Mouse (Mus musculus) ES-E14 (cell line): ENCODE results near the gene Muc5ac. TPM values are rescaled to one million over a fixed set of nuclear protein-coding genes. Genes with fewer than 3 reads are reported as not detected.

Experiments
- DNase-seq: peaks from one replicate; pipeline ENCODE4 v3.0.0-alpha.2; 2013; ENCODE audit warnings: low read depth, low spot score
- H3K27ac ChIP-seq: 2 replicates; pipeline ENCODE4 v1.5.1; 2012; ENCODE audit warnings: low read depth, mild to moderate bottlenecking, low read length, moderate library complexity, mixed read lengths; ENCODE audit not compliant: poor library complexity, insufficient read depth, severe bottlenecking
- H3K36me3 ChIP-seq: 2 replicates; pipeline ENCODE4 v1.6.1; 2012; ENCODE audit warnings: mild to moderate bottlenecking, low read length, moderate library complexity, mixed read lengths; ENCODE audit not compliant: control insufficient read depth, poor library complexity, insufficient read depth, severe bottlenecking
- H3K4me1 ChIP-seq, 2 experiments: fragments of 150-350 bp in 1 of 2; sonication (generic) in 1 of 2; 2 replicates each; pipeline ENCODE4 v1.6.1; 2012; ENCODE audit warnings: low read length in 2 of 2, mild to moderate bottlenecking in 1 of 2, mixed read lengths in 1 of 2; ENCODE audit not compliant: control insufficient read depth in 2 of 2, insufficient read depth in 2 of 2, poor library complexity in 1 of 2
- H3K4me3 ChIP-seq, 2 experiments: fragments of 150-350 bp in 1 of 2; sonication (generic) in 1 of 2; 2 replicates each; pipeline ENCODE4 v1.5.1; 2012; ENCODE audit warnings: low read length in 2 of 2, low read depth in 1 of 2, mild to moderate bottlenecking in 1 of 2, mixed read lengths in 1 of 2; ENCODE audit not compliant: insufficient read depth in 1 of 2, poor library complexity in 1 of 2, severe bottlenecking in 1 of 2
- H3K9ac ChIP-seq: 2 replicates; pipeline ENCODE4 v1.6.1; 2012; ENCODE audit warnings: low read depth, mild to moderate bottlenecking, low read length, mixed read lengths; ENCODE audit not compliant: poor library complexity, insufficient read depth, severe bottlenecking
- H3K9me3 ChIP-seq: fragments of 150-350 bp; sonication (generic); 2 replicates; pipeline ENCODE4 v1.6.1; 2012; ENCODE audit warnings: low read depth, mild to moderate bottlenecking, low read length; ENCODE audit not compliant: control insufficient read depth, insufficient read depth
- CHD2 ChIP-seq: IDR thresholded peaks from 2 replicates; pipeline ENCODE4 v1.6.1; 2014; ENCODE audit warnings: mild to moderate bottlenecking, low read depth, low read length, inconsistent platforms
- HCFC1 ChIP-seq: IDR thresholded peaks from 2 replicates; pipeline ENCODE4 v1.6.1; 2012; ENCODE audit warnings: low read length, inconsistent platforms, borderline replicate concordance; ENCODE audit not compliant: insufficient read depth
- MAFK ChIP-seq: IDR thresholded peaks from 2 replicates; pipeline ENCODE4 v1.6.1; 2014; ENCODE audit warnings: mild to moderate bottlenecking, low read depth, low read length, inconsistent platforms; ENCODE audit not compliant: insufficient read depth
- ZC3H11A ChIP-seq: IDR thresholded peaks from 2 replicates; pipeline ENCODE4 v1.6.1; 2012; ENCODE audit warnings: low read depth, mild to moderate bottlenecking, inconsistent platforms, low read length, borderline replicate concordance
- ZNF384 ChIP-seq: IDR thresholded peaks from 2 replicates; pipeline ENCODE4 v1.6.1; 2012; ENCODE audit warnings: low read depth, low read length, inconsistent platforms
- in situ Hi-C, 2 experiments: fragments of 600-800 bp; cut with MboI; formaldehyde crosslinking; loops; one replicate each; pipeline ENCODE4 v1.15.1; 2025; ENCODE audit warnings: low sequenced_read_pairs in 2 of 2, inconsistent platforms in 1 of 2; ENCODE audit not compliant: unreplicated experiment in 2 of 2
- total RNA-seq: library from RNA; depleted of rRNA; stranded (reverse); fragments of 300-350 nt; gene quantifications from 2 replicates; pipeline ENCODE4 v1.2.3, GENCODE M21; 2012

Muc5ac gene
- total RNA-seq, 1 experiment: under 0.01 TPM

DNA sequence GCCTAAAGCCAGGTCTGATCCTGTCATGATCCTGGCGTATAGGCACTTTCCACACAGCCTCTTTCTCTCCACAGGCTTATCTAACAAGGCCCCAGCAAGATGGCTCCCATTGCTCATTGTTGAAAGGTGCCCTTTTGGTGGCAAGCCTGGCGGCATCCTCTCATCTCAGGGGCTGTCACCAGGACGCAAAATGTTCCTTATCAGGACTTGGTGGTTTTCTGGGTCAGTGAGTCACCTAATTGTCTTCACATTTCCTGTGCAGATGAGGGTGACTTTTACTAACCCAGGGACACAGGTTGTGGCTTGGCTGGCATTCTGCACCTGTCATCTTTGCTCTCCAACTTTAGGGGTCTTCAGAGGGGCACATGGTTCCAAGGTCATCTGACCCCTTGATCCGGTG is 30.5 kb upstream of the Muc5ac start:
- no peak overlapping the region for H3K4me3 ChIP-seq
- H3K27ac ChIP-seq: no peak overlapping the region
- DNase-seq: no peak
- H3K9ac ChIP-seq: no peak overlapping the region
- H3K4me1 ChIP-seq: no peaks in the 10 kb centered on the region
- TF ChIP-seq HCFC1: no peak
- no peak for TF ChIP-seq ZC3H11A
- TF ChIP-seq MAFK: no peak
- TF ChIP-seq ZNF384: no peak
- TF ChIP-seq CHD2: no peak
- H3K36me3 ChIP-seq: no peaks in the 10 kb centered on the region
- H3K9me3 ChIP-seq: no peaks in the 10 kb centered on the region
- in situ Hi-C loops: no loop called here

DNA sequence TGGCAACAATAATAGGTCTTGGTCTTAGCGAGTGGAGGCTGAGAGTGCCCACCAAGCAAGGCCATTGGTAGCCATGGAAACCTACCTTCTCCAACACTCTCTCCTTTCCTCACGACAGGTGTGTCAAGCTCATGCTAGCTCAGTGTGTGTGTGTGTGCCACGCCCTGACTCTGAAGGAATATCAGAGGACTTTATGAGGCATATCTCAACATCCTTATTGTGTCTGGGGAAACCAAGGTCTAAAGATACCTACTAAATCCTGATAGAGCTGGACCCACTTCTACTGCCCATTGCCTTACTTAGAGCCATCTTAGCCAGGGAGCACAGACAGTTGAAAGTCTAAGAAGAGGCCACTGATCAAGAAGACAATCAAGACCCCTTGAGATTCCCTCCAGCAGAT is 18.3 kb upstream of the Muc5ac start:
- Histone ChIP-seq H3K36me3 (no peaks in the 10 kb centered on the region), H3K27ac (no peak overlapping the region), H3K9ac (no peak overlapping the region), H3K4me1 (peaks cover 2 to 9% of the 10 kb centered on the region in 2 experiments; a peak in 2 of 4 replicates), H3K4me3 (no peak overlapping the region), H3K9me3 (no peaks in the 10 kb centered on the region)
- in situ Hi-C loops: no loop called here
- DNase-seq: no peak
- TF ChIP-seq CHD2 (no peak), ZC3H11A (no peak), MAFK (no peak), ZNF384 (no peak), HCFC1 (no peak)

DNA sequence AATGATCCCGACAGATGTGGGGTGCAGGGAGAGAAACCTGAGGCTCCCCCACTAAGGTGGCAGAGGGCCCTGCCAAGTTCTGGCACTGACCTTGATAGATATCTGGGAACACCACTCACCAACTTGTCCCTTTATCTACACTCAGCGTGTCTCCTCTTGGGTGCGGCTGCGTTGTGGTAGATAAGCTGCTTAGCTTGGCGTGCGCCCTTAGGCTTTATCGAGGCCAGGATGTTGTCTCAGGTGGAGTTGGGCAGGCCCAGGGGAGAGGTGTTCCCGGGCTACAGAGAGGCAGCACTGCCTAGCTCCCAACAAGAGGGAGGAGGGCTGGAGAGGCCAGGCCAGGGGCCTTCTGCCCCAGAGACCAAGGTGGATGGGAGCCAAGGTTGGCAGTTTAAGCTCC is 17.8 kb upstream of the Muc5ac start:
- no peak overlapping the region for H3K4me3 ChIP-seq
- TF ChIP-seq CHD2 (no peak), MAFK (no peak), ZC3H11A (no peak), ZNF384 (no peak), HCFC1 (no peak)
- no peaks in the 10 kb centered on the region for H3K9me3 ChIP-seq
- no peaks in the 10 kb centered on the region for H3K36me3 ChIP-seq
- in situ Hi-C loops: no loop called here
- peaks cover 2 to 9% of the 10 kb centered on the region in 2 experiments; a peak in 2 of 4 replicates for H3K4me1 ChIP-seq
- DNase-seq: no peak
- no peak overlapping the region for H3K9ac ChIP-seq
- no peak overlapping the region for H3K27ac ChIP-seq

DNA sequence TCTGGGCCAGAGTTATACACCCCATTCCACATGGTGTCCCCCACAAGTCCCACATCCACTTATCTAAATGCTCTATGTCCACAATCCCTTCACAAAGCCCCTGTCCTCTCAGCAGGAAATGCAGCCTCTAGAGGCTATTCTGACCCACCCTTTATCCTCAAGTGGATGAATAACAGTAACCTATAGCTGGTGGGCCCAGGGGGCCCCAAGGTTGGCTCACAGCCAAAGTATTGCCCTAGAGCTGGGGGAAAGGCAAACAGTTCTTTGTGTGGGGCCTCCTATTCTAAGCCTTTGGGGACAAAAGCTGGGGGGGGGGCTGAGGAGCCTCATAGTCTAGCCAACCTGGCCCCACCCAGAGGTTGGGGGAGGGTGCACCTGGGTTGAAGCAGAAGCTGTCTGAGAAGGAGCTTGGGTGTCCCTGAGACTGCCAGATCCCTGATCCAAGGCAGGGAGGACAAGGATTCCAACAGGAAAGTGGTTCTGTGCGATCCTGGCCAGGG is 16.7 kb upstream of the Muc5ac start:
- DNase-seq: no peak
- H3K9me3 ChIP-seq: no peaks in the 10 kb centered on the region
- H3K9ac ChIP-seq: no peak overlapping the region
- H3K36me3 ChIP-seq: no peaks in the 10 kb centered on the region
- no peak overlapping the region for H3K4me3 ChIP-seq
- in situ Hi-C loops: no loop called here
- TF ChIP-seq CHD2 (no peak), HCFC1 (no peak), ZC3H11A (no peak), MAFK (no peak), ZNF384 (no peak)
- no peak overlapping the region for H3K27ac ChIP-seq
- H3K4me1 ChIP-seq: peaks cover 2 to 9% of the 10 kb centered on the region in 2 experiments; a peak in 2 of 4 replicates

DNA sequence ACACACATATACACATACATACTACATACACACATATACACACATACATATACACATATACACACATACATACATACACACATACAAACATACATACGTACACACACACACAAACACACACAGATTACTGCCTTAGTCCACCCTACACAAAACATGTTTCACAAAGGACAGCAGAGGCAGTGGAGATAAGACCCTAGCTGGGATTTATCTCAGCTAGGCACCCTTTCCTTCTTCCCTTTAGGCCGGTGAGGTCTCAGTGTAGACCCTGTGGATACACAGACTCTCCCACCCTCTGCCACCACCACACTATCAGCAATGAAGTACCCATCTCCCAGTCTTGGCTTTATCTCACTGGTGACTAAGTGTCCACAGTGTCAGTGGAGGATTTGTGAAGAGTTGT is 13.9 kb upstream of the Muc5ac start:
- H3K36me3 ChIP-seq: no peaks in the 10 kb centered on the region
- no peak overlapping the region for H3K27ac ChIP-seq
- in situ Hi-C loops: no loop called here
- TF ChIP-seq MAFK: no peak
- TF ChIP-seq CHD2: no peak
- TF ChIP-seq ZC3H11A: no peak
- no peak for TF ChIP-seq ZNF384
- no peak for TF ChIP-seq HCFC1
- no peaks in the 10 kb centered on the region for H3K9me3 ChIP-seq
- peaks cover 2 to 9% of the 10 kb centered on the region in 2 experiments; a peak in 2 of 4 replicates for H3K4me1 ChIP-seq
- H3K9ac ChIP-seq: no peak overlapping the region
- no peak overlapping the region for H3K4me3 ChIP-seq
- no peak for DNase-seq
